Mouse (Mus musculus) heart, postnatal 14 days (tissue): ENCODE data around the gene Cdipt. TPM values are rescaled to one million over a fixed set of nuclear protein-coding genes. Genes with fewer than 3 reads are reported as not detected.

Experiments
- DNase-seq, 2 experiments: peaks; one replicate each; pipeline ENCODE4 v3.0.0; 2021 to 2022
- intact Hi-C: fragments of 180-260 bp; cut with DNase I; formaldehyde crosslinking; loops from one replicate; pipeline ENCODE4 v1.15.1; 2025
- total RNA-seq, 2 experiments: library from RNA; stranded (reverse); gene quantifications; 2 replicates each; pipeline ENCODE4 v1.2.3; 2021

Cdipt gene
- total RNA-seq, 2 experiments from 2014 or later, result 63.3 to 66.1 TPM

DNA sequence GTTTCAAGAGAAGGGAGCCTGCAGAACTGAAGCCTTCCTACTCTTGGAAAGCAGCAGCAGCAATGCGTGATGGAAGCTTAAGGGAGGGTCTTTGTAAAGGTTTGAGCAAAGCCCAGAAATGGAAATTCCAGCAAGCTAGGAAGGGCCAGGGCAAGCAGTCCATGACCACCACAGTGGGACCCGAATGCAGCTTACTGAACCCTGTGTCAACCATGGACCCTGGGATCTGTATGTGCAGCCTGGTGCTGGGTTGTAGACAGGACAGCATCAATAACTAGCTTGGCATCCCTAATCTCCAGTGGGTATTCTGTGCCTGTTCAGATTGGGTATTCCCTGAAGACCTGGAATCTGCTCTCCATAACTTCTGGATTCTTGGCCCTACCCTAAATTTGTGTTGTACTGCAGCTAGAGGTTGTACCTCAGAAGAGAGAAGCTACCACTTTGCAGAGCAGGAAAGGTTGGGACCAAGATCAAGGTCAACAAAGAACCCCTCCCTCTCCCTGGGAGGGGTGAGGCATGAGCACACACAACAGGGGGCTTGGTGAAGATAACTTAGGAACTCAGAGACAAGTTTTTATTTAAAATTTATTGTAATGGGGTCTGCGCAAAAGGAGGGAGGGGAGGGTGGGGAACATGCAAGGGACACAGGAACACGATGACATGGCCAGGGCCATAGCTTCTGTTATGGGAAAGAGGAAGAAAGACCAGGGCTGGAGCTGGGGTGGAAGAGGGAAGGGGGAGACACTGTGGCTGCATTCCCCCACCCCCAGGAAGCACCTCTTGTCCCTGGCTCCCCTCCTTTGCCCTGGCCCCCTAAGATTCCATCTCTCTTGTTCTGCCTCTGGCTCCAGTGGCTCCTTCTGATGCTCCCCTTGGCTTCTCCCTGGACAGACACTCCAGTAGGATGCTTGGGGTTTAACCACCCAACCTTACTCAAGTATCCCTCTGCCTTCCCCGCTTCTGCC, 46.1 kb downstream of the Cdipt start:
- intact Hi-C loops, result no loop called here
- DNase-seq, result no peak

GRCm38 (mm10) chr7:127022528-127023271, 47.0 kb downstream of the Cdipt start:
- intact Hi-C loops, result no loop called here
- DNase-seq, result no peak

GRCm38 (mm10) chr7:127023272-127023691, 47.6 kb downstream of the Cdipt start:
- no peak for DNase-seq
- intact Hi-C loops, result no loop called here

DNA sequence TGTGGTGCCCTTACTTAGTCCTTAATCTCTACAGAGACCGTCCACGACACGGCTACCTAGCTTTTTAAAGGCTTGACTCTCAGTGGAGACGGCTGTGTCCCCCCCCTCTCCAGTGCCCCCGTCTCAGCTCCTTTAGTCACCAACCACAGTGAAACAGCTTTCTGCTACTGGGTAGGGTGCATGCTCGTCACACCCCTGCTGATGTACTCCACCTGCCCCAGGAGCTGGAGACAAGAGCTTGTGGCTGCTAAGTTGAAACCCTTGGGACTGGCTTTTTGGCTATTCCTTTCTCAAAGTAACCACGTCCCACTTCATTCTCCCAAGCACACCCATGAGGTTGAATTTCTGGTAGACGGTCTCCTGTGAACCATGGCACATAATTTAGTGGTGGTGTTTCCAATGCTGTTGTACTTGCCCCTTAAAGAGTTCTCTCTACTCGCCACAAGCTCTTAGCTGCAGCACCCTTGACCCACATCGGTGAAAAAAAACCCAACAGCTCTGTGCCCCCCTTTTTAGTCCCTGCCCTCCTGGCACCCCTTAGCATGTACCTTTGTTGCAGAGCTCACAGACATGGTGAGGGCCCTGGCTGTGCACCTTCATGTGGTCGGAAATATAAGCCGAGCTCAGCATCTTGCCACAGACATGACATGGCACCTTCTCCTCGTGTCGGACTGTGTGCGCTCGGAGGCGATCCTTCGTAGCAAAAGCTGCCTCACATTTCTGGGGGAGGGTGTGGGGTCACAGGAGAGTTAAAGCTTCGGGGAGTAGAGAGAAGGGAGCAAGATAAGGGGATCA, 48.4 kb downstream of the Cdipt start:
- intact Hi-C loops, result no loop called here

GRCm38 (mm10) chr7:127024755-127025555, 49.2 kb downstream of the Cdipt start:
- peak; percentile 80 for DNase-seq
- intact Hi-C loops, result no loop called here

More for the DNA sequence above, 48.4 kb downstream of the Cdipt start:
- DNase-seq, result no peak

DNA sequence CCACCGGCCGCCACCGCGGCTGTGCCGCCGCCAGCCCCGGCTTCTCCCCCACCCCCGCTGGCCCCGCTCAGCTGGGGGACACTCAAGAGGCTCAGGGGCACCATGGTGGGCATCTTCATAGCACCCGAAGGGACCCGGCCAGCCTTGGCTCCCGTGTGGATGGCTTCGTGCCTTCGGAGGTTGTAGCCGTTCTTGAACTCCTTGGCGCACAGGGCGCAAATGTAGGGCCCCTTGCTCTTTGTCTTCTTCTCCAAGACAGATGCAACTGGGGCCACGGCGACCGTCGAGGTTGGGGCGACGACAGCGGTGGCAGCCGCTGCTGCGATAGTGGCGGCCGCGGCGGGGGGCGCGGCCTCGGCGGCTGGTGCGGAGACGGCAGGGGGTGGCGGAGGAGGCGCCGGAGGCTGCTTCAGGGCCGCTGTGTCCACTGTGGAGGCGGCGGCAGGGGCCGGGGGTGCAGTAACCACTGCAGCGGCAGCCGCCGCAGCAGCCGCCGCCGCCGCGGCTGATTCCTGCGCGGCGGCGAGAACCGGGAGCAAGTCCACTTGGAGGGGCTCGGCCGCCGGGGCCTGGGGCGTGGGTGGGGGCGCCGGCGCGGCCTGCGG, 49.9 kb downstream of the Cdipt start:
- intact Hi-C loops, result no loop called here
- peak; percentile 61 to 66 for DNase-seq

- intact Hi-C loops, result no loop called here
- DNase-seq, result peak in 1 of 2 experiments; percentile 68
Measured at GRCm38 (mm10) chr7:127026161-127026600, 50.5 kb downstream of the Cdipt start.

GRCm38 (mm10) chr7:127026616-127026983, 50.9 kb downstream of the Cdipt start:
- intact Hi-C loops, result no loop called here
- DNase-seq, result peak in 1 of 2 experiments; percentile 91

- DNase-seq, result peak; percentile 99
- intact Hi-C loops, result no loop called here
Measured at GRCm38 (mm10) chr7:127026984-127027726, 51.4 kb downstream of the Cdipt start, which contains the start of gene Maz. TSS of gene Maz (minus strand) at chr7:127027037.

GRCm38 (mm10) chr7:127027885-127028284, 52.2 kb downstream of the Cdipt start:
- no peak for DNase-seq
- intact Hi-C loops, result no loop called here

Other genes with a start within 250 kb of the Cdipt start
- 10 to 100 TPM; 69.8 to 77.4 TPM for gene Mapk3, start 216.3 kb upstream of the Cdipt start, total RNA-seq
- 1 to 10 TPM; 3.1 to 3.8 TPM for gene Gdpd3, start 209.6 kb upstream of the Cdipt start, total RNA-seq
- 10 to 100 TPM; 62.9 to 77.1 TPM for gene Ypel3, start 199.0 kb upstream of the Cdipt start, total RNA-seq
- gene Tbx6, start 194.4 kb upstream of the Cdipt start, total RNA-seq, result under 1 TPM; 0.44 to 0.62 TPM
- gene Ppp4c, start 183.4 kb upstream of the Cdipt start, total RNA-seq, result 10 to 100 TPM; 38.8 to 49.6 TPM
- 10 to 100 TPM; 12.9 to 13.7 TPM for gene Fam57b, start 178.2 kb upstream of the Cdipt start, total RNA-seq
- not detected for gene 4930451I11Rik, start 144.3 kb upstream of the Cdipt start, total RNA-seq
- gene Doc2a, start 128.5 kb upstream of the Cdipt start, total RNA-seq, result not detected
- 1 to 10 TPM; 5.4 to 7.4 TPM for gene Hirip3, start 113.9 kb upstream of the Cdipt start, total RNA-seq
- gene Ino80e, start 113.5 kb upstream of the Cdipt start, total RNA-seq, result 10 to 100 TPM; 21.2 to 21.4 TPM
- gene Taok2, start 91.2 kb upstream of the Cdipt start, total RNA-seq, result 10 to 100 TPM; 61.4 to 61.7 TPM
- gene Tmem219, start 53.0 kb upstream of the Cdipt start, total RNA-seq, result 10 to 100 TPM; 10.9 to 13.0 TPM
- 1 to 10 TPM; 6.9 to 7.6 TPM for gene Kctd13, start 47.0 kb upstream of the Cdipt start, total RNA-seq
- gene Asphd1, start 26.3 kb upstream of the Cdipt start, total RNA-seq, result under 1 TPM in 1 of 2 experiments, not detected in 1; 0.60 TPM
- gene Sez6l2, start 25.4 kb upstream of the Cdipt start, total RNA-seq, result 10 to 100 TPM; 14.2 to 17.2 TPM
- under 1 TPM; 0.45 to 0.59 TPM for gene Cdiptos, start 184 bp downstream of the Cdipt start, total RNA-seq
- gene Mvp, start 38.7 kb downstream of the Cdipt start, total RNA-seq, result 10 to 100 TPM; 44.6 to 45.9 TPM
- not detected for gene Pagr1b, start 40.6 kb downstream of the Cdipt start, total RNA-seq
- gene Pagr1a, start 41.4 kb downstream of the Cdipt start, total RNA-seq, result 10 to 100 TPM; 15.2 to 20.6 TPM
- 10 to 100 TPM; 18.0 to 19.8 TPM for gene Gm42742, start 45.2 kb downstream of the Cdipt start, total RNA-seq
- gene Prrt2, start 45.3 kb downstream of the Cdipt start, total RNA-seq, result 1 to 10 TPM; 1.1 to 1.2 TPM
- 10 to 100 TPM; 81.8 to 91.3 TPM for gene Maz, start 51.1 kb downstream of the Cdipt start, total RNA-seq
- gene Kif22, start 66.6 kb downstream of the Cdipt start, total RNA-seq, result 1 to 10 TPM; 4.6 to 8.2 TPM
- not detected for gene Zg16, start 111.4 kb downstream of the Cdipt start, total RNA-seq
- gene AI467606, start 115.4 kb downstream of the Cdipt start, total RNA-seq, result 1 to 10 TPM; 1.4 to 3.0 TPM
- not detected for gene Qprt, start 146.3 kb downstream of the Cdipt start, total RNA-seq
- gene Spn, start 161.9 kb downstream of the Cdipt start, total RNA-seq, result 1 to 10 TPM in 1 of 2 experiments, under 1 TPM in 1; 0.38 to 2.0 TPM
- 10 to 100 TPM; 38.0 to 43.7 TPM for gene Cd2bp2, start 220.1 kb downstream of the Cdipt start, total RNA-seq
- 10 to 100 TPM; 29.2 to 30.5 TPM for gene Tbc1d10b, start 232.6 kb downstream of the Cdipt start, total RNA-seq
- gene Mylpf, start 233.0 kb downstream of the Cdipt start, total RNA-seq, result 1 to 10 TPM; 1.1 to 4.2 TPM